Mouse (Mus musculus): ENCODE results near the gene Rimklb.
A peak's percentile ranks its signal among the peaks of the same experiment; 100 is the strongest.

Gene Rimklb

DNA sequence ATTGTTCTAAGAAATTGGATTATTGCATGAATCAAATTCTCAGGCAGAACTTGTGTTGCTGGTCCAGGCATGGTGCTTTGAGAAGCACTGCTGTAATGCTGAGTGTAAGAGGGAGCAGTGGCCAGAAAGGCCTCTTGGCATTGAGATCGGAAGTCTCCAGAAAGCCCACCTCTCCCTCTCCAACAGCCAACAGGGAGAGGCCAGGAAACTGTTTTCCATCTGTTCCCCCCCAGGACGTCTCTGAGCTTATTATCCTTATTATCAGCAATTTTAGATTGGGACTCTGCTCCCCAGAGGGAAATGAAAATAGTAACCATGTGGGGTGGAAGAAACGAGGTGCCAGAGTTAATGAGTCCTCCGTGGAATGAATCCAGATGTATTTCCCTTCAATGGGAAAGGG, 82.2 kb downstream of the Rimklb start:
- no peak for DNase-seq

- no peak for DNase-seq
Observed at GRCm38 (mm10) chr6:122411281-122411680, 87.3 kb downstream of the Rimklb start.

- DNase-seq, result peak; percentile 80
Observed at GRCm38 (mm10) chr6:122402240-122402639, 96.3 kb downstream of the Rimklb start.

DNA sequence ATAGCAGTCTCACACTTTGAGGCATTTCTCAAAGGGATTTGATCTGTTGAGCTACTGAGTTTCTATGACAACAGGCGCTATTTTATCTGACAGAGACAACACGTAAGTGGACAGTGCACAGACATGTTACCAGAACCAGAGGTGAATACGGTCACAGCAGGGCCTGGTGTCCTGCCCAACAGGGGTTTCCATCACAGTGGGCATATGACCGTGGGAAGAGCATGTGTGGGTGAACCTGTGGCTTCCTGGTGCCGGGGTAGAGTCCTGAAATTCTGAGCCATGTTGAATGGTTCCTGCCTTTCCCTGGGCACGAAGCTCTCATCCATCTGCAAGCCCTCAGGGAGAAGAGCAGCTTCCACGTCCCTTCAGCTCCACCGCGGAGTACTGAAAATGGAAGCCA, 98.3 kb downstream of the Rimklb start:
- no peak for DNase-seq

All from embryo, embryonic 11 days (tissue).